8 mouse cellular contexts compared by ENCODE assay signal in genomic region chr8:72239499-72240402, GRCm38 (mm10). TPM values are rescaled to one million over a fixed set of nuclear protein-coding genes. Genes with fewer than 3 reads are reported as not detected.
A peak's percentile ranks its signal among the peaks of the same experiment; 100 is the strongest.
DNase-seq lines count a peak whose midpoint lies in the region; ATAC-seq lines count a peak whose summit lies in the region.

TSS of gene Ap1m1 (plus strand) at chr8:72240018.

- peak; percentile 87 for ATAC-seq in megakaryocyte progenitor cell, adult 5-6 weeks (replicated peaks; ENCODE audit: poor library complexity)

- peak; percentile 99 for DNase-seq in adipocyte (ENCODE audit: low spot score)
- peak; percentile 100 for DNase-seq in embryo, embryonic 10 days (ENCODE audit: low spot score)
- peak; percentile 97 for DNase-seq in gastrocnemius, postnatal 10 days
- peak; percentile 100 for DNase-seq in induced T-regulatory cell, adult 2 months (ENCODE audit: low read depth)
- peak; percentile 95 to 97 for DNase-seq in left cerebral cortex, adult 9 months (ENCODE audit: low spot score in 2 of 2)
- DNase-seq in right cerebral cortex, postnatal 14 days = peak; percentile 96
- DNase-seq in urinary bladder, postnatal 36 days (ENCODE audit: low spot score in 2 of 2) = peak; percentile 94 to 97

RNA-seq across cellular contexts. Expression of gene Ap1m1, which starts in this region (rescaled TPM):
- total RNA-seq in gastrocnemius, postnatal 10 days (2021) = 10 to 100 TPM; 28.7 to 35.9 TPM
- 88.1 and 90.6 TPM in 2 replicates for total RNA-seq in megakaryocyte progenitor cell, adult 5-6 weeks (2015)
- 52.4 and 65.4 TPM in 2 replicates for total RNA-seq in megakaryocyte progenitor cell, adult 5-6 weeks (2017)

Comparison
In these comparisons a context has a peak if more than half of its experiments do, and no peak if none do; other contexts are left out.
1. Peak in every context shown above with its lines: DNase-seq and ATAC-seq.